Mouse (Mus musculus): ENCODE results near the gene Mgme1.

GRCm38 (mm10) chr2:144329937-144330336 lies 59.5 kb downstream of the Mgme1 start:
- TF ChIP-seq POLR2A (IDR thresholded peaks at IDR 0.05; ENCODE audit: low read depth, low read length), result no peak
- TF ChIP-seq CTCF (conservative IDR thresholded peaks at IDR 0.05; ENCODE audit: insufficient read depth, insufficient read length, low read depth, low read length), result no peak

Measured in kidney, adult 2 months (tissue).